Mouse (Mus musculus) heart, adult 2 months (tissue): ENCODE data around the gene Bend5.

ENCODE experiments used
- CTCF ChIP-seq: fragments of 200-600 bp; IDR thresholded peaks from 2 replicates; pipeline ENCODE4 v1.8.1; 2022; ENCODE audit warnings: antibody characterized with exemption, mild to moderate bottlenecking, moderate library complexity
- EP300 ChIP-seq: fragments of 200-500 bp; IDR thresholded peaks from 2 replicates; pipeline ENCODE4 v1.6.1; 2011; ENCODE audit warnings: low read depth, low read length, control low read depth; ENCODE audit not compliant: insufficient read depth
- POLR2A ChIP-seq: fragments of 200-500 bp; IDR thresholded peaks from 2 replicates; pipeline ENCODE4 v1.6.1; 2011; ENCODE audit warnings: mild to moderate bottlenecking, low read depth, low read length, control low read depth; ENCODE audit not compliant: insufficient read depth

- TF ChIP-seq CTCF: no peak
- no peak for TF ChIP-seq POLR2A
- no peak for TF ChIP-seq EP300
Observed at GRCm38 (mm10) chr4:111467796-111468195, 53.0 kb downstream of the Bend5 start.
